19 mouse cellular contexts compared by ENCODE assay signal in the genomic region with DNA sequence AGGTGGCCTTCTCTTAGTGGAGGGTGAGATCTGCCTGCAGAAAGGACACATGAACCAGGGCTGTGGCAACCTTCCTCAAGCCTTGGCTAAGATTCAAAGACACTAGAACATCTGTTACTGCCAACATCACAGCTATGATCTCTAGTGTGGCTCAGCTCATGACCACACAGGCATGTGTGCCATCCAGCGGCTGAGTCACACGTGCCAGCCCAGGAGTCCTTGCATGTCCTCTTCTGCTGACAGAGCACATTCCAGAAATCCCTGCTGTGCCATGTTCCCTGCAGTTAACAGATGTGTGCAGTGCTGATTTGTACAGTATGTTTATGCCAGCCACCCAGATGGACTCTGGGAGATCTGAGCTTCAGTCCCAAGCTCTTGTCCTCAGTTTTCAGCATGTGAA. TPM values are rescaled to one million over a fixed set of nuclear protein-coding genes. Genes with fewer than 3 reads are reported as not detected.
A peak's percentile ranks its signal among the peaks of the same experiment; 100 is the strongest.
DNase-seq lines count a peak whose midpoint lies in the region; ATAC-seq and TF ChIP-seq lines count a peak whose summit lies in the region.
"Had no signal": no experiment of that assay in that cellular context is flagged by ENCODE, and none has a peak within 500 bp of the region (broad histone marks: within the 10 kb centered on the region; RNA-seq: fewer than 3 reads in every experiment).

No protein-coding gene starts in this region.

- ATAC-seq in heart, embryonic 16.5 days (replicated peaks; ENCODE audit: extremely low read depth, insufficient read depth, low FRiP score), result no peak; the same call in 1 of the 2 replicates
- ATAC-seq in Patski, result peak; percentile 52
- peak; percentile 68; the same call in 1 of the 2 replicates for ATAC-seq in embryonic facial prominence, embryonic 15.5 days (ENCODE audit: insufficient number of reproducible peaks, low FRiP score, low TSS enrichment, low read depth)
- ATAC-seq: forebrain, embryonic 15.5 days; midbrain, embryonic 16.5 days had no signal

- in situ Hi-C loops in Patski (cut with MboI; ENCODE audit: low pct_unique_long_range_greater_than_20kb), result no loop called here

- CTCF ChIA-PET in Patski (lab: Charles Lee), result no interaction called here

- H3K4me1 ChIP-seq in heart, embryonic 16.5 days (ENCODE audit: control insufficient read depth, insufficient read depth, low read length), result peaks cover 6% of the 10 kb centered on the region
- peaks cover 26% of the 10 kb centered on the region for H3K4me1 ChIP-seq in embryonic facial prominence, embryonic 15.5 days
- H3K4me1 ChIP-seq: embryonic facial prominence, embryonic 12.5 days; forebrain, embryonic 15.5 days; hindbrain, embryonic 15.5 days; kidney, embryonic 15.5 days; neural tube, embryonic 13.5 days had no signal

- H3K36me3 ChIP-seq in heart, embryonic 16.5 days (ENCODE audit: control insufficient read depth, insufficient read depth), result peaks cover 34% of the 10 kb centered on the region
- H3K36me3 ChIP-seq in embryonic facial prominence, embryonic 15.5 days, result peaks cover 62% of the 10 kb centered on the region
- H3K36me3 ChIP-seq in myocyte (ENCODE audit: control insufficient read depth, insufficient read depth), result peaks cover 19% of the 10 kb centered on the region

- no peak for TF ChIP-seq CTCF in Patski (IDR thresholded peaks at IDR 0.05)

- intact Hi-C loops in heart, postnatal 25 days (cut with DNase I), result no loop called here

- POLR2A ChIA-PET in Patski (lab: Charles Lee), result no interaction called here

- TF ChIP-seq POLR2A in myocyte (IDR thresholded peaks at IDR 0.05; ENCODE audit: insufficient read length, low read depth), result no peak

- H3K27ac ChIP-seq in heart, embryonic 16.5 days (ENCODE audit: low read length), result peak overlapping the region; percentile 16; the same call in 1 of the 2 replicates
- peak overlapping the region; percentile 63; the same call in 1 of the 2 replicates for H3K27ac ChIP-seq in embryonic facial prominence, embryonic 15.5 days (replicated peaks)
- H3K27ac ChIP-seq: embryonic facial prominence, embryonic 12.5 days; forebrain, embryonic 15.5 days; hindbrain, embryonic 15.5 days; kidney, embryonic 15.5 days; liver, embryonic 14.5 days; neural tube, embryonic 13.5 days had no signal

- no peak overlapping the region for H3K4me2 ChIP-seq in heart, embryonic 16.5 days (ENCODE audit: low read depth, low read length)
- no peak overlapping the region for H3K4me2 ChIP-seq in embryonic facial prominence, embryonic 15.5 days (replicated peaks)
- no peak overlapping the region for H3K4me2 ChIP-seq in myocyte (ENCODE audit: low read depth)
- H3K4me2 ChIP-seq: embryonic facial prominence, embryonic 12.5 days; forebrain, embryonic 15.5 days; hindbrain, embryonic 15.5 days; kidney, embryonic 15.5 days; neural tube, embryonic 13.5 days had no signal

- H3K9ac ChIP-seq in heart, embryonic 16.5 days (ENCODE audit: low read length), result no peak overlapping the region
- no peak overlapping the region for H3K9ac ChIP-seq in embryonic facial prominence, embryonic 15.5 days
- H3K9ac ChIP-seq: embryonic facial prominence, embryonic 12.5 days; forebrain, embryonic 15.5 days; hindbrain, embryonic 15.5 days; kidney, embryonic 15.5 days; liver, embryonic 14.5 days; neural tube, embryonic 13.5 days had no signal

- no peaks in the 10 kb centered on the region for H3K9me3 ChIP-seq in heart, embryonic 16.5 days (replicated peaks; ENCODE audit: control insufficient read depth, low read length)
- H3K9me3 ChIP-seq in embryonic facial prominence, embryonic 15.5 days (replicated peaks), result no peaks in the 10 kb centered on the region
- H3K9me3 ChIP-seq: embryonic facial prominence, embryonic 12.5 days; forebrain, embryonic 15.5 days; hindbrain, embryonic 15.5 days; kidney, embryonic 15.5 days; neural tube, embryonic 13.5 days had no signal

- H3K79me2 ChIP-seq in myocyte (ENCODE audit: control insufficient read depth, insufficient read depth), result peaks cover 22% of the 10 kb centered on the region

- no peak overlapping the region for H3K4me3 ChIP-seq in heart, embryonic 16.5 days (ENCODE audit: low read length)
- no peak overlapping the region for H3K4me3 ChIP-seq in embryonic facial prominence, embryonic 15.5 days (replicated peaks)
- H3K4me3 ChIP-seq in myocyte, result no peak overlapping the region
- H3K4me3 ChIP-seq: embryonic facial prominence, embryonic 12.5 days; forebrain, embryonic 15.5 days; hindbrain, embryonic 15.5 days; kidney, embryonic 15.5 days; neural tube, embryonic 13.5 days had no signal

- WGBS in heart, embryonic 16.5 days, result 51% methylated on average over 2 of the region's 2 CpGs
- 40% methylated on average over 2 of the region's 2 CpGs for WGBS in embryonic facial prominence, embryonic 15.5 days

- no peaks in the 10 kb centered on the region for H3K27me3 ChIP-seq in heart, embryonic 16.5 days (ENCODE audit: control insufficient read depth, insufficient read depth, low read length)
- H3K27me3 ChIP-seq in Patski, result no peaks in the 10 kb centered on the region
- H3K27me3 ChIP-seq in embryonic facial prominence, embryonic 15.5 days, result no peaks in the 10 kb centered on the region
- no peaks in the 10 kb centered on the region for H3K27me3 ChIP-seq in myocyte (ENCODE audit: control insufficient read depth, insufficient read depth, insufficient read length)
- H3K27me3 ChIP-seq: CH12.LX; embryonic facial prominence, embryonic 12.5 days; forebrain, embryonic 15.5 days; hindbrain, embryonic 15.5 days; kidney, embryonic 15.5 days; neural tube, embryonic 13.5 days had no signal

- H3ac ChIP-seq in myocyte (ENCODE audit: control insufficient read depth, insufficient read length), result no peak overlapping the region

- DNase-seq in heart, postnatal 25 days (ENCODE audit: low spot score), result no peak
- DNase-seq in Patski (ENCODE audit: low read depth, low spot score), result no peak
- DNase-seq in cerebellum, adult 8-10 months, result no peak
- no peak for DNase-seq in urinary bladder, adult 18-20 months (ENCODE audit: low spot score in 2 of 2)
- DNase-seq: cerebellum, postnatal 14 days; lung, postnatal 36 days; retina, postnatal 1 day; thymus, adult 18-20 months had no signal

TF ChIP-seq in myocyte, 11 proteins besides CTCF, POLR2A, EP300 and RAD21:
- TF ChIP-seq TCF3 (IDR thresholded peaks at IDR 0.05; ENCODE audit: insufficient read length, low read depth) (no peak), MAX (IDR thresholded peaks at IDR 0.05; ENCODE audit: low read depth) (no peak), USF1 (IDR thresholded peaks at IDR 0.05; ENCODE audit: low read depth) (peak; percentile 1), SRF (IDR thresholded peaks at IDR 0.05; ENCODE audit: control insufficient read depth, insufficient read length, low read depth) (no peak), MYOG (IDR thresholded peaks at IDR 0.05; ENCODE audit: control insufficient read depth in 1 of 3, insufficient read depth in 1 of 3, insufficient read length in 2 of 3, low read depth in 2 of 3) (peak; percentile 32 to 89 (median 70)), MYOD1 (IDR thresholded peaks at IDR 0.05; ENCODE audit: control insufficient read depth in 1 of 3, insufficient read length in 2 of 3, low read depth in 2 of 3) (peak; percentile 81 to 92 (median 92)), CEBPB (IDR thresholded peaks at IDR 0.05; ENCODE audit: insufficient read depth, poor library complexity, severe bottlenecking) (no peak)

RNA-seq across cellular contexts. Expression of gene Abcb10, which starts 16.6 kb away (rescaled TPM):
- 17.1 and 19.0 TPM in 2 replicates for polyA plus RNA-seq in heart, embryonic 16.5 days (2015; fragmentation: Nextera tagmentation; extraction: Ambion mirVana)
- total RNA-seq in heart, postnatal 25 days (2021), result 10 to 100 TPM; 43.9 to 48.0 TPM
- polyA plus RNA-seq in Patski (2021), result 19.6 TPM
- polyA plus RNA-seq in embryonic facial prominence, embryonic 15.5 days (2015; fragmentation: Nextera tagmentation; extraction: Ambion mirVana), result 14.1 and 14.8 TPM in 2 replicates
- polyA plus RNA-seq in myocyte (2012; fragmentation: generic; extraction: Trizol), result 11.0 TPM

RNA-seq across cellular contexts. Expression of gene Taf5l, which starts 21.6 kb away (rescaled TPM):
- 25.4 and 27.9 TPM in 2 replicates for polyA plus RNA-seq in heart, embryonic 16.5 days (2015; fragmentation: Nextera tagmentation; extraction: Ambion mirVana)
- 10 to 100 TPM; 15.0 TPM for total RNA-seq in heart, postnatal 25 days (2021)
- 28.6 TPM for polyA plus RNA-seq in Patski (2021)
- 36.0 and 36.2 TPM in 2 replicates for polyA plus RNA-seq in embryonic facial prominence, embryonic 15.5 days (2015; fragmentation: Nextera tagmentation; extraction: Ambion mirVana)
- 16.0 TPM for polyA plus RNA-seq in myocyte (2012; fragmentation: generic; extraction: Trizol)

RNA-seq across cellular contexts. Expression of gene Urb2, which starts 21.7 kb away (rescaled TPM):
- polyA plus RNA-seq in heart, embryonic 16.5 days (2015; fragmentation: Nextera tagmentation; extraction: Ambion mirVana), result 3.0 and 3.3 TPM in 2 replicates
- 1 to 10 TPM; 5.4 to 6.1 TPM for total RNA-seq in heart, postnatal 25 days (2021)
- 11.6 TPM for polyA plus RNA-seq in Patski (2021)
- polyA plus RNA-seq in embryonic facial prominence, embryonic 15.5 days (2015; fragmentation: Nextera tagmentation; extraction: Ambion mirVana), result 5.0 and 5.7 TPM in 2 replicates
- polyA plus RNA-seq in myocyte (2012; fragmentation: generic; extraction: Trizol), result 5.6 TPM

RNA-seq across cellular contexts. Expression of gene Nup133, which starts 50.5 kb away (rescaled TPM):
- 20.3 and 21.6 TPM in 2 replicates for polyA plus RNA-seq in heart, embryonic 16.5 days (2015; fragmentation: Nextera tagmentation; extraction: Ambion mirVana)
- total RNA-seq in heart, postnatal 25 days (2021), result 10 to 100 TPM in 1 of 2 experiments, 1 to 10 TPM in 1; 9.2 to 11.9 TPM
- polyA plus RNA-seq in Patski (2021) (16.6 TPM), myocyte (2012; fragmentation: generic; extraction: Trizol) (11.7 TPM)
- polyA plus RNA-seq in embryonic facial prominence, embryonic 15.5 days (2015; fragmentation: Nextera tagmentation; extraction: Ambion mirVana), result 27.3 and 29.6 TPM in 2 replicates
